Mouse (Mus musculus): Measurements from ENCODE around the gene Ppef1. TPM values are rescaled to one million over a fixed set of nuclear protein-coding genes. Genes with fewer than 3 reads are reported as not detected.

Ppef1 gene
- not detected for total RNA-seq (2023)

GRCm38 (mm10) chrX:160735650-160736049 is at the start of gene Ppef1:
Gene Ppef1 (minus strand): TSS chrX:160735765.

GRCm38 (mm10) chrX:160767713-160768112 is 32.1 kb upstream of the Ppef1 start, which contains the start of gene Rs1:
Gene Rs1 (plus strand): TSS chrX:160768013.

Other genes starting within 250 kb of the Ppef1 start
- gene Phka2, start 233.6 kb downstream of the Ppef1 start, total RNA-seq (2023) = 10 to 100 TPM; 59.3 to 82.1 TPM
- gene Rs1, start 32.2 kb upstream of the Ppef1 start, total RNA-seq (2023) = not detected
- under 1 TPM; 0.31 to 0.33 TPM for gene Gja6, start 171.3 kb upstream of the Ppef1 start, total RNA-seq (2023)